Mouse (Mus musculus) heart, embryonic 11.5 days (tissue): ENCODE measurements around the gene Akap13. TPM values are rescaled to one million over a fixed set of nuclear protein-coding genes. Genes with fewer than 3 reads are reported as not detected.

Source experiments
- ATAC-seq: fragments of 200-750 bp; cut with Nextera tagmentation; replicated peaks from 2 replicates; pipeline ENCODE4 v1.8.0; 2017; ENCODE audit warnings: moderate library complexity; ENCODE audit not compliant: insufficient number of reproducible peaks, low FRiP score, low TSS enrichment
- H3K27ac ChIP-seq: fragments of 300-500 bp; sonication (generic); 2 replicates; pipeline ENCODE4 v1.5.1; 2014; ENCODE audit warnings: mild to moderate bottlenecking, low read depth, low read length
- H3K27me3 ChIP-seq: fragments of 300-500 bp; sonication (generic); 2 replicates; pipeline ENCODE4 v1.6.1; 2014; ENCODE audit warnings: mild to moderate bottlenecking, low read length, mixed read lengths; ENCODE audit not compliant: control insufficient read depth, insufficient read depth
- H3K36me3 ChIP-seq: fragments of 300-500 bp; sonication (generic); 2 replicates; pipeline ENCODE4 v1.6.1; 2014; ENCODE audit warnings: mild to moderate bottlenecking, low read length, moderate library complexity, mixed read lengths; ENCODE audit not compliant: control insufficient read depth, insufficient read depth
- H3K4me1 ChIP-seq: fragments of 300-500 bp; sonication (generic); 2 replicates; pipeline ENCODE4 v1.6.1; 2014; ENCODE audit warnings: low read length; ENCODE audit not compliant: control insufficient read depth, insufficient read depth
- H3K4me2 ChIP-seq: fragments of 300-500 bp; sonication (generic); 2 replicates; pipeline ENCODE4 v1.6.1; 2014; ENCODE audit warnings: mild to moderate bottlenecking, moderate library complexity
- H3K4me3 ChIP-seq: fragments of 300-500 bp; sonication (generic); 2 replicates; pipeline ENCODE4 v1.5.1; 2014; ENCODE audit warnings: low read depth, low read length
- H3K9ac ChIP-seq: fragments of 300-500 bp; sonication (generic); 2 replicates; pipeline ENCODE4 v1.6.1; 2014; ENCODE audit warnings: mild to moderate bottlenecking, low read depth, low read length, moderate library complexity
- H3K9me3 ChIP-seq: fragments of 300-500 bp; sonication (generic); replicated peaks from 2 replicates; pipeline ENCODE4 v1.6.1; 2016; ENCODE audit warnings: low read length; ENCODE audit not compliant: control insufficient read depth
- WGBS: fragments of 180-500 bp; shearing (Covaris S2); extraction: QIAGEN DNeasy Blood & Tissue Kit; methylation state at CpG from one replicate; pipeline ENCODE4 v1.1.7; 2014; ENCODE audit not compliant: insufficient replicate concordance; 5-methylcytosine and 5-hydroxymethylcytosine counted together
- polyA plus RNA-seq: library from polyadenylated mRNA; unstranded; fragments of >200 nt; fragmentation: Nextera tagmentation; extraction: Ambion mirVana; gene quantifications from 2 replicates; pipeline ENCODE4 v1.2.1, GENCODE M21; 2014

Gene Akap13
- polyA plus RNA-seq, 1 experiment from 2014 or later, result 68.1 TPM

DNA sequence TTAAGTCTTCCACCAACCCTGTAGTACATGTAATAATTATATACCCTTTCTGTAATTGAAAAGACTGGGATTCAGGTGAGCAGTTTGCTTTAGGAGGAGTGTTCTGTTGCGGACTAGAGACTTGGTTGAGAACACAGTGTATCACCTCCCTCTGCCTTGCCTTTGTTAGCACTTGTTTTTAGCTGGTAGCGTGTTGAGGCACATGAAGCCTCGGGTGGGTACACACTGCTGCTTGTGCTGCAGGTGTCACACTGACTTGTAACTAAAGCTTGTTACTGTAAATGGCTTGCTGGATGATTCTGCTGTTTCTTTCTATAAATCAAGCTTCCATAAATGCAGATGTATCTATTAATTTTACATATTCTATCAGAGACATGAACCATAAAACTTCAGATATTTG, 75.3 kb downstream of the Akap13 start:
- H3K27ac ChIP-seq, result no peak overlapping the region
- no peak overlapping the region for H3K4me2 ChIP-seq
- peaks cover 8% of the 10 kb centered on the region for H3K4me1 ChIP-seq
- no peak overlapping the region for H3K4me3 ChIP-seq
- H3K9me3 ChIP-seq, result no peaks in the 10 kb centered on the region
- no peak for ATAC-seq
- H3K9ac ChIP-seq, result no peak overlapping the region
- H3K36me3 ChIP-seq, result no peaks in the 10 kb centered on the region
- WGBS, result 89% methylated on average over 3 of the region's 3 CpGs
- H3K27me3 ChIP-seq, result no peaks in the 10 kb centered on the region

DNA sequence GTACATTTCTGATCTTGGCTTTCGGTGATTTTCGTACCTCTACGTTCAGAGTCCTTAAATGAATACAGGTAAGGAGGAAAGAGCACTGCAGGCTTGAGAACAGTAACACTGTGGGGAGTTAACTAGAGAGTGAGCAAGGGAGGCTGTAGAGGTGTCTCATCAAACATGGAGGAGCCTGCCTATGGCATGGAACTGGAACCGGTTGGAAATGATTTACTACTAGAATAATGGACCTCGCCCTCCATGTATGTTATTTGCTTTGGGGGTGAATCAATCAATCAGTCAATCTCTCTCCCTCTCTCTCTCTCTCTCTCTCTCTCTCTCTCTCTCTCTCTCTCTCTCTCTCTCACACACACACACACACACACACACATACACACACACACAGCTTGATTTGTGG, 77.7 kb downstream of the Akap13 start:
- Histone ChIP-seq H3K27ac (no peak overlapping the region), H3K9me3 (no peaks in the 10 kb centered on the region), H3K9ac (no peak overlapping the region), H3K36me3 (no peaks in the 10 kb centered on the region), H3K4me1 (peaks cover 4% of the 10 kb centered on the region), H3K4me2 (no peak overlapping the region), H3K4me3 (no peak overlapping the region), H3K27me3 (no peaks in the 10 kb centered on the region)
- no peak for ATAC-seq
- 90% methylated on average over 5 of the region's 5 CpGs for WGBS

DNA sequence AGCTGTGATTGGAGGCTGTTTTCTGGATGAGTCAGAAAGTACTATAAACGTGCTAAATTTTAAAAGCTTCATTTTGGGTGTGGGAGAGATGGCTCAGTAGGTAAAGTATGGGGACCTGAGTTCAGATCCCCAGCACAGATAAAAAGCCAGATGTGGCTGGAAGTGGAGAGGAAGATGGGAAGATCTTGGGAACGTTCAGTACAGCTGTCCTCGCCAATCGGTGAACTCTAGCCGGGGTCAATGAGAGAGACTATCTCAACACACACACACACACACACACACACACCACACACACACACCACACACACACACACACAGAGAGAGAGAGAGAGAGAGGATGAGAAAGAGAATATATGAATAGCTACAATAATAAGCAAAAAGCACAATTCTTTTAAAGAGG, 81.0 kb downstream of the Akap13 start:
- no peak overlapping the region for H3K27ac ChIP-seq
- H3K36me3 ChIP-seq, result no peaks in the 10 kb centered on the region
- WGBS, result 74% methylated on average over 5 of the region's 5 CpGs
- H3K9ac ChIP-seq, result no peak overlapping the region
- peaks cover 4% of the 10 kb centered on the region for H3K4me1 ChIP-seq
- no peak overlapping the region for H3K4me3 ChIP-seq
- no peaks in the 10 kb centered on the region for H3K27me3 ChIP-seq
- no peak for ATAC-seq
- no peak overlapping the region for H3K4me2 ChIP-seq
- H3K9me3 ChIP-seq, result no peaks in the 10 kb centered on the region

DNA sequence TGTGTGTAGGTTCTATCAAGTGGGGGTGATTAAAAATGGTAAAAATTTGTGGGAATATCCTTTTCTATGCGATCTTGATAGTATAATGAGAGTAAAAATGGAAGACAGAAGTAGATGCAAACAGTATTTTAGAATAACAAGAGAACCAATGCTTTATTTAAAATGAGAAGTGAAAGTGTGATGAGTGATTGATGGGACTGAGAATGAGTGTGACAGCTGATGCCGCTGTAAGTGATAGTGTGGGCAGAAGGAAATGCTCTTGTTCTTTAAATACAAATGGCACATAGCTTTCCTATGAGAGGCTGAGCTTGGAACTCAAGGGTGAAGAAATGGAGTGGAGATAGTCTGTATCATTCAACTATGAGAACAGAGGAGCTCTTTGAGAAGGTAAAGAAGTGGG, 82.2 kb downstream of the Akap13 start:
- Histone ChIP-seq H3K4me1 (peaks cover 4% of the 10 kb centered on the region), H3K27ac (no peak overlapping the region)

DNA sequence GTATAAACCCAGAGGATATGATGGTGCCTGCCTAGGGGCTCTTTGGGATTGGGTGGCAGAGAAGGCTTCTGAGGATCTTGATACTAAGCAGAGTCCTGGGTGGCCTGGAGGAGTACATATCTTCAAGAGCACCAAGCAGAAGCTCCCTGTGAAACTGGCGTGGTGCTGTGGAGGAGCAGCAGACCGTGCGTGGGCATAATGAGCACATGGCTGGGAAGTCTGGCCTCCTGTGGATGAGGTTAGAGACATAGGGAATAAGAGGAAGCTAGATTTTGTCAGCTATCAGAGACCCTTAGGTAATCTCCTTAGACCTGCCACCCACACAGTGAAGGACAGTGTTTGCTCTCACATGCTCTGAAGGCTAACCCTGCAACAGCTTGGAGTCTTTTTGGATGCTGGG, 83.2 kb downstream of the Akap13 start:
- 64% methylated on average over 3 of the region's 3 CpGs for WGBS
- H3K4me1 ChIP-seq, result peaks cover 4% of the 10 kb centered on the region
- H3K4me3 ChIP-seq, result no peak overlapping the region
- ATAC-seq, result no peak
- no peaks in the 10 kb centered on the region for H3K9me3 ChIP-seq
- no peaks in the 10 kb centered on the region for H3K36me3 ChIP-seq
- no peak overlapping the region for H3K9ac ChIP-seq
- H3K27ac ChIP-seq, result no peak overlapping the region
- no peak overlapping the region for H3K4me2 ChIP-seq
- H3K27me3 ChIP-seq, result no peaks in the 10 kb centered on the region

More for the DNA sequence above, 82.2 kb downstream of the Akap13 start:
- Histone ChIP-seq H3K4me2 (no peak overlapping the region), H3K9me3 (no peaks in the 10 kb centered on the region), H3K9ac (no peak overlapping the region), H3K4me3 (no peak overlapping the region), H3K27me3 (no peaks in the 10 kb centered on the region), H3K36me3 (no peaks in the 10 kb centered on the region)
- ATAC-seq, result no peak
- 60% methylated on average over 2 of the region's 2 CpGs for WGBS

DNA sequence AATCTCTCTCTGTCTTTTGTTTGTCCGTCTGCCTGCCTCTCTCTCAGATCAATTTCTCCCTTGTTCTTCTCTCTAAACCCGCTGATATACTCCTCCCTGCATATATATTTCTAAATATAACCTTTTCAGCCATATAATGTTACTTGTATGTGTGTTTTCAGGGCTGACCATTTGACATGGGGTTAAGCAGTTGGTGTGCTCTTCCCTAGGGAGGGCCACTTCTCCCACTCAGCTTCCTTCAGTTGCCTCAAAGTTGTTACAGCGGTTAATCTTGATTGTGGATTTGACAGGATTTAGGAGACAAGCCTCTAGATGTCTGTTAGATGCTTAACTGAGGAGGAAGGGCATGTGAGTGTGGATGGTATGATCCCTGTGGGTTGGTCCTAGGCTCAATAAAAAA, 83.8 kb downstream of the Akap13 start:
- ATAC-seq, result no peak
- Histone ChIP-seq H3K9ac (no peak overlapping the region), H3K4me3 (no peak overlapping the region), H3K27ac (no peak overlapping the region), H3K27me3 (no peaks in the 10 kb centered on the region), H3K4me2 (no peak overlapping the region), H3K36me3 (no peaks in the 10 kb centered on the region), H3K9me3 (no peaks in the 10 kb centered on the region), H3K4me1 (peaks cover 4% of the 10 kb centered on the region)
- WGBS, result 76% methylated on average over 3 of the region's 3 CpGs

DNA sequence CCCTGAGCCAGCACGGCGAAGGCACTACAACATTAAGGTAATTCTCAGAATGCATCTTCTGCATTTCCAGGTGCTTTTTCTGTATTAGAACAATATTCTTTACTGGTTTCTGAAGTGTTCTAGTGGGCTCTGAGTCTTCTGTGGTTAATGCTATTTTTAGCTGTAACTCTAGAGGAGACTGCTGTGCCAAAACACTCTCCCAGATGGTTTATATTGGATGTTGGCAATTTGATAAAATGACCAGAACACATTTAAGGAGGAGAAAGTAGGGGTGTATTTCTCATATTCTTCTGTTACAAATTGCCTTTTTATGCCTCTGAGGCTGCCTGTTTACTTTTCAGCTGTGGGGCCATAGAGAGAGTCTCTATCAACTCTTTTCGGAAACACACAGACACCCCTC, 94.5 kb downstream of the Akap13 start:
- no peaks in the 10 kb centered on the region for H3K27me3 ChIP-seq
- H3K36me3 ChIP-seq, result peaks cover 4% of the 10 kb centered on the region; the same call in 1 of the 2 replicates
- no peak overlapping the region for H3K27ac ChIP-seq
- ATAC-seq, result no peak
- no peak overlapping the region for H3K4me3 ChIP-seq
- H3K4me1 ChIP-seq, result 0 out of 2 replicates have a peak, but pooled peaks cover 13% of the 10 kb centered on the region
- H3K9me3 ChIP-seq, result no peaks in the 10 kb centered on the region
- no peak overlapping the region for H3K4me2 ChIP-seq
- H3K9ac ChIP-seq, result no peak overlapping the region
- WGBS, result 84% methylated on average over 3 of the region's 3 CpGs

DNA sequence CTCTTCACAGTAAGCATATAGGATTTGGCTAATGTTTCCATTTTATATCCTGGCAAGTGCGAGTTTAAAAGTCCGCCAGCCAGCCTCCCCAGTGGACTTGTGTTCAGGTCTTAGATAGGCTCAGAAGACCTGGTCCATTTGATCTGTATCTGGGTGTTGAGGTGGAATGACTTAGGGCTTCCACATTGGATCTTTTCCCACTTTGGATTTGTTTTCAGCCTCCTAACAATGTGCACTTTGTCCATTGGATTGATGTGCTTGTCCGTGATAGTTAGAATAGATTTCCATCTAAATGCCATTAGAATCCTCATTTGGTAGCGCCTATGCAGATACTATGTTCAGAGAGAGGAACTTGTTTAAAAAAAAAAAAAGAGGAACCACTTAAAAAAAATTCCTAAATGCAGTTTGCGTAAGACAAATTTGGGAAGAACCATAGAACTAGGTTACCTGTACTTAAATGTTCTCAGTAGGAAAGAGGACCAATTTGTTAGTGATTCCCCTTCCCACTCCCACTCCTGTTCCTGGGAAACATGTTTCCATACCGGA, 95.5 kb downstream of the Akap13 start:
- WGBS, result 86% methylated on average over 6 of the region's 6 CpGs
- Histone ChIP-seq H3K27me3 (no peaks in the 10 kb centered on the region), H3K9me3 (no peaks in the 10 kb centered on the region), H3K4me1 (peaks cover 17% of the 10 kb centered on the region; the same call in 1 of the 2 replicates), H3K9ac (no peak overlapping the region), H3K4me3 (no peak overlapping the region), H3K27ac (no peak overlapping the region), H3K36me3 (peaks cover 4% of the 10 kb centered on the region; the same call in 1 of the 2 replicates), H3K4me2 (no peak overlapping the region)
- ATAC-seq, result no peak

DNA sequence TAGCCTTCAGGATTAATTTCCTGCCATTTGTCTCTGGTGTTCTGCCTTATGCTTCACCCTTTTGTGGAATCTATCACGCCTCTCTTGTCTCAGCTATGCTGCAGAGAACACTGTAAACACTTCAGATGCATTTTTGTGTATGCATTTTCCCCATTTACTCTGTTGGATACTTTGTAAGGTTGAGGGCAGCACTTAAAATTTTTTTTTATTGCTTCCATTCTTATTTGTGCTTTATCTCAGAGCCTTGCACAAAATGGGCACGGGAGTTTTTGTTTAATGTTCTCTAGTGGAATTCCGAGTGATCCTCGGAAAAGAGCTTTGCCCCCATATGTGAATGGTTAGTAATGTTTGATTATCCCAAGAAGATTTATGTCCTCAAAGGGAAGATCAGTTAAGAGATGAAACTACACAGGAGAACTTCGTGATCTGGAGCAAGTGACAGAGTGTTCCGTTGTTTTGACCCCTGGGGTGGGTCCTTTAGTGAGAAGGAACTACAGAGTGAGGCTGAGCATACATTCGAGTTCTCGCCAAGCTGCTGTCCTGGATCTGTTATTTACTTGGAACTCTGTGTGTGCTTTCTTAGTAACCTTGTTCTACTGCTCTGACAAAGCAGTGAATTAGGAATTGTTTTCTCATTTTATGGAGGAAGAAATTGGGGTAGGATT, 97.8 kb downstream of the Akap13 start:
- no peak overlapping the region for H3K4me2 ChIP-seq
- WGBS, result 78% methylated on average over 8 of the region's 8 CpGs
- no peak for ATAC-seq
- H3K4me1 ChIP-seq, result peaks cover 19% of the 10 kb centered on the region
- no peak overlapping the region for H3K4me3 ChIP-seq
- 0 out of 2 replicates have a peak, but pooled peaks cover under 1% of the 10 kb centered on the region for H3K36me3 ChIP-seq
- no peak overlapping the region for H3K27ac ChIP-seq
- no peak overlapping the region for H3K9ac ChIP-seq
- no peaks in the 10 kb centered on the region for H3K9me3 ChIP-seq
- H3K27me3 ChIP-seq, result no peaks in the 10 kb centered on the region
